Mouse (Mus musculus) forebrain, postnatal 0 days (tissue): ENCODE data around the gene Tra2b. TPM values are rescaled to one million over a fixed set of nuclear protein-coding genes. Genes with fewer than 3 reads are reported as not detected.
"Not testable (repeated sequence)": the region's sequence is repeated elsewhere in the genome, so short reads cannot be mapped to it uniquely, and the experiment has no call there.

Source experiments
- ATAC-seq: fragments of 200-750 bp; cut with Nextera tagmentation; 2 replicates; pipeline ENCODE4 v1.8.0; 2017; ENCODE audit warnings: mild to moderate bottlenecking, moderate library complexity
- DNase-seq: peaks from one replicate; pipeline ENCODE4 v3.0.0-alpha.2; 2015
- H3K27ac ChIP-seq: fragments of 300-500 bp; sonication (generic); 2 replicates; pipeline ENCODE4 v1.5.1; 2014; ENCODE audit warnings: low read depth, mild to moderate bottlenecking, antibody characterized with exemption, low read length, moderate library complexity, mixed read lengths
- H3K27me3 ChIP-seq: fragments of 300-500 bp; sonication (generic); 2 replicates; pipeline ENCODE4 v1.6.1; 2014; ENCODE audit warnings: mild to moderate bottlenecking, low read length, mixed read lengths; ENCODE audit not compliant: insufficient read depth
- H3K36me3 ChIP-seq: fragments of 300-500 bp; sonication (generic); 2 replicates; pipeline ENCODE4 v1.6.1; 2014; ENCODE audit warnings: mild to moderate bottlenecking, moderate library complexity; ENCODE audit not compliant: insufficient read depth
- H3K4me1 ChIP-seq: fragments of 300-500 bp; sonication (generic); 2 replicates; pipeline ENCODE4 v1.6.1; 2014; ENCODE audit warnings: antibody characterized with exemption; ENCODE audit not compliant: insufficient read depth
- H3K4me2 ChIP-seq: fragments of 300-500 bp; sonication (generic); 2 replicates; pipeline ENCODE4 v1.6.1; 2014; ENCODE audit warnings: low read depth, mild to moderate bottlenecking, moderate library complexity
- H3K4me3 ChIP-seq: fragments of 300-500 bp; sonication (generic); 2 replicates; pipeline ENCODE4 v1.5.1; 2014; ENCODE audit warnings: low read depth, low read length, mixed read lengths
- H3K9ac ChIP-seq: fragments of 300-500 bp; sonication (generic); 2 replicates; pipeline ENCODE4 v1.6.1; 2014; ENCODE audit warnings: mild to moderate bottlenecking
- H3K9me3 ChIP-seq: fragments of 300-500 bp; sonication (generic); 2 replicates; pipeline ENCODE4 v1.6.1; 2016; ENCODE audit warnings: low read length
- CTCF ChIP-seq: sonication (generic); IDR thresholded peaks from 2 replicates; pipeline ENCODE4 v1.5.1; 2016; ENCODE audit warnings: antibody characterized with exemption, control low read depth, low read depth
- WGBS: fragments of 180-500 bp; shearing (Covaris S2); extraction: QIAGEN DNeasy Blood & Tissue Kit; methylation state at CpG from one replicate; pipeline ENCODE4 v1.1.7; 2014; 5-methylcytosine and 5-hydroxymethylcytosine counted together
- polyA plus RNA-seq: library from polyadenylated mRNA; unstranded; fragments of >200 nt; fragmentation: Nextera tagmentation; extraction: Ambion mirVana; gene quantifications from 2 replicates; pipeline ENCODE4 v1.2.1, GENCODE M21; 2015
- total RNA-seq: library from RNA; depleted of rRNA; stranded (reverse); fragments of >200 nt; gene quantifications from 2 replicates; pipeline ENCODE4 v1.2.3, GENCODE M21; 2014

Tra2b gene
- total and polyA plus RNA-seq, 2 experiments from 2014 or later, result 216 to 248 TPM

DNA sequence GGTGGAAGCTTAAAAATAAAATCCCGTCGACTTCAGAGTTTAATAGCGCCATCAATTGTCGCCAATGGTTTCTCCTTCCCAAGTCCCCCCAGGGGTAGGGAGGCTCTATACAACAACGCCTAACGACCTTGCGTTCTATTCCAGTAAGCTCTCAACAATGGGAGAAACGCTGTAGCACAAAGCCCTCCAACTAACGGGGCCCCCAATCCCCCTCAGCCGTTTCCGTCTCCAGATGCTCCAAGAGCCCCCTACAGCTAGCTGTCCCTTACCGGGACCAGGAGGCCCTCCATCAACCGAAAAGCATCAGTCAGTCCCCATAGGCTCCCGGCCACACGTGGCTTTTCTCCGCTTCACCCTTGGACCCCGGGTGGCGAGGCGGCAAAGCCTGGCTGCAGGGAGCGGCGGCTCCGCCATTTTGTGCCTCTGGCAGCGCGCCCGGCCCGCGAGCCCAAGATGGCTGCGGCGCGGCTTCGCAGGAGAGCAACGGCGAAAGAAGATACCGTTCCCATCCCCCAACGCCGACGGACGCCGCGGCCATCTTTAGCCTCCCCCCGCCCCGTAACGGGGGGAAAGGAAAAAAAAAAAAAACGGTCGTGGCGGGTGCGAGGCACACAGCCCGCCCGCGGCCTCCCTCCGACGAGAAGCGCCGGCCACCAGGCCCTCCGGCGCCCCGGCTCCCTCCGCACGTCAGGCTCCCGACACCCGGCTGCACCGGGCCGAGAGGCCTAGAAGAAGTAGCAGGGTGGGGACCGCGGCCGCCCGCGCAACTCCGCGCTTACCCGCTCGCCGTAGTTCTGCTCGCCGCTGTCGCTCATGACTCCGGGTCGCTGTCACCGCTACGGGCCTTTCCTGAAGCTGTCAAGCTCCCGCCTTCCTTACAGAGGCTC lies 600 bp downstream of the Tra2b start:
- Histone ChIP-seq H3K4me2 (peak overlapping the region; percentile 69), H3K27me3 (no peaks in the 10 kb centered on the region), H3K36me3 (no peaks in the 10 kb centered on the region), H3K9ac (peak overlapping the region; percentile 93), H3K9me3 (no peaks in the 10 kb centered on the region), H3K4me1 (peaks cover 10% of the 10 kb centered on the region), H3K27ac (peak overlapping the region; percentile 97), H3K4me3 (peak overlapping the region; percentile 87)
- ATAC-seq (peak; percentile 63), DNase-seq (peak; percentile 93)
- TF ChIP-seq CTCF, result no peak
- under 1% methylated on average over 67 of the region's 81 CpGs for WGBS

DNA sequence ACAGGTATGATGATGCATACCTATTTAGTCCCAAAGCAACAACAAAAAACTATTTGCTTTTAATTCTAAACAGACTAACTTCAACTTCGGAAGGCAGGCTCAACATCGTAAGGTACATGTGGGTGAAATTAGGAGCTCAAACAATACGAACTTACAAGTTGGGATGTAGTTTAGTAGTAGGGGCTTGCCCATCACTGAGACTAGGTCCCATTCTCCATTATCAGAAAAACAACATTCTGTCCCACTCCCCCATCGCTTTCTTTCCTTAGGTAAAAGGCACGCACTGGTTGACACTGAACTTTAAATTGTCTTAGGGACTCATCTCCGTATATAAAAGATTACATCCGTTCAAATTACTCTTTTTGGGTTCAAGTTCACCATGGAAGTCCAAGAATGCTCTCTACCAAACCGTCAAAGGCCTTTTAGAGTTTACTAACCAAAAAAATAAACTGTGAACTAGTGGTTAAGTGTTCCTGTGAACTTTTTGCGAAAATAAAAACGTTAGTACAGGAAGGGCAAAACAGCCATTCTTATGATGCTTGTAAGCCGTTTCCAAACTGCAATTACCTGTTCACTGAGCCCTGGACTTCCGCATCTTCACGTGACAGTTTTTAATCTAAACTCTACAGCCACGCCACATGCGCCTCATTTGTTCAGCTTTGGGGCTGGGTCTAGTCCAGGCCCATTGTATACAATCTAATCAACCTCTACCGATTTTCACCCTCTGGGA lies 1.4 kb downstream of the Tra2b start:
- DNase-seq, result no peak
- ATAC-seq, result no peak

DNA sequence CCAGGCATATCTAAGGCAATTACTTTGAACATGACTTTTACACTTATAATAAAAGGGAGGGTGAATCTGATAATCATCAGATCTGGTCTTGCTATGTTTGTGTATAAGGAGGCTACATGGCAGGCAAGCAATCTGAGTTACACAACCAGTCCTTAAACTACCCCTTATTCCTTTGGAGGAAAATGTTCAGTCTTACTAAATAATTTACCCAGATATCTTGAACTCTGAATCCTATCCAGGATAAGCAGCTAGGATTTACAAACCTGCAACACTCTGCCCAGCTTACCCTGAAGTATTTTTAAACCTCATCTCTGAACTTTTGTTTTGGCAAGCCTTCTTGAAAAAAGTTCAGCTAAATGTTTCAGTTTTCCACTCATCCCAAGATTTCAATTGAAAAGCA lies 2.7 kb downstream of the Tra2b start:
- no peak for ATAC-seq
- Histone ChIP-seq H3K4me1 (peaks cover 10% of the 10 kb centered on the region), H3K9ac (no peak overlapping the region), H3K36me3 (no peaks in the 10 kb centered on the region), H3K9me3 (no peaks in the 10 kb centered on the region), H3K27me3 (no peaks in the 10 kb centered on the region), H3K4me3 (peak overlapping the region; percentile 87), H3K4me2 (peak overlapping the region; percentile 69), H3K27ac (no peak overlapping the region)
- TF ChIP-seq CTCF, result no peak
- DNase-seq, result no peak

More for the DNA sequence above, 1.4 kb downstream of the Tra2b start:
- H3K36me3 ChIP-seq, result no peaks in the 10 kb centered on the region
- WGBS, result under 1% methylated on average over 16 of the region's 16 CpGs
- TF ChIP-seq CTCF, result no peak
- peak overlapping the region; percentile 93 for H3K9ac ChIP-seq
- peak overlapping the region; percentile 97 for H3K27ac ChIP-seq
- H3K4me2 ChIP-seq, result peak overlapping the region; percentile 69
- H3K9me3 ChIP-seq, result no peaks in the 10 kb centered on the region
- peak overlapping the region; percentile 87 for H3K4me3 ChIP-seq
- H3K27me3 ChIP-seq, result no peaks in the 10 kb centered on the region
- peaks cover 10% of the 10 kb centered on the region for H3K4me1 ChIP-seq

DNA sequence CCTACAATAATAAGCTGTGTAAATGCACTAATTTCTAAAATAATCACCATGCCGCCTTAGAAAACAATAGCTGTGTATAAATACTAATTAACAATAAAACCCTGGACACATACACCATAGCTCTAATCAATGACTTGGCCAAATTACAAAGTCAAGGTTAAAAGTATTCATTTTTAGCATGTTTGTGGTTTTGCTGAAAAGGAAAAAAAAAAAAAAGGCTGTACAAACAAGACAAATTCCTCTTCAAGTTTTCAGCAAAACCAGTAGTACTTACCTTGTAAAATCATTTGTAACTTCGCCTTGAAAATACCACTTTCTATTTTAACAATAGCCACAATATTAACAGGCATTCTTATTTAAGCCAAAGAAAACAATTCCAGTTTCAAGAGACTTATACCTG lies 4.2 kb downstream of the Tra2b start:
- H3K36me3 ChIP-seq, result no peaks in the 10 kb centered on the region
- H3K9me3 ChIP-seq, result no peaks in the 10 kb centered on the region
- no peaks in the 10 kb centered on the region for H3K27me3 ChIP-seq
- no peak for ATAC-seq
- H3K9ac ChIP-seq, result no peak overlapping the region
- peaks cover 16% of the 10 kb centered on the region for H3K4me1 ChIP-seq
- no peak overlapping the region for H3K4me2 ChIP-seq
- no peak overlapping the region for H3K4me3 ChIP-seq
- 73% methylated on average over 2 of the region's 2 CpGs for WGBS
- DNase-seq, result no peak
- H3K27ac ChIP-seq, result no peak overlapping the region
- TF ChIP-seq CTCF, result no peak

DNA sequence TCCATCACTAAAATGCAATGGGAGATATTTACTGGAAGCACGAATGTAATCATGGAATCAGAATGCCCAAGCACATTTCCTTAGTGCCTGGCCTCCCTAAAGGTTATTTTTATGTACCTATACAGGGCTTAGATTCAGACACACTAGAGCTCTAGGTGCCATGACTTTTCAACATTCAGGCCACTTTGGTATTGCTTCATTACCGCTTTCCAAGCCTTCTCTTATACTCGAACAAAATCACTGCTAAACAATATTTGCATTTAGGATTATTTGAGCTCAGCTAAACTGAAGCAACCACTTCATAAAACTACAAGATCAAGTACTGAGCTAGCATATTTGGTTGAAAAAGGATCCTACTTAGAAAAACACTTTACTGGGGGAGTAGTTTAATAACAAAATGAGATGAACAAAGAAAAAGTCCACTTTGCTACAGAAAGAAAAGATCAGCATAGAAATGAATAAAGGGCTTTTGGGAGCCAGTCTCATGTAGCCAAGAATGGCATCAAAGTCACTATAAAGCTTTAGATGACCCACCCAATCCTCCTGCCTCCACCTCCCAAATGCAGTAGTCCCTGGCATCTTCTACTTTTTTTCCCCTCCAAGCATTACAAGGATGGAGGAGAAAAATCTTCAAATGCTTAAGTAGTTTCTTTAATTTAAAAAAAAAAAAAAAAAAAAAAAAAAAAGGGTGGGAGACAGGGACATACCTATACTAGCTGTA lies 5.2 kb downstream of the Tra2b start:
- no peak overlapping the region for H3K27ac ChIP-seq
- no peak overlapping the region for H3K4me3 ChIP-seq
- TF ChIP-seq CTCF, result no peak
- H3K9ac ChIP-seq, result no peak overlapping the region
- H3K36me3 ChIP-seq, result no peaks in the 10 kb centered on the region
- H3K27me3 ChIP-seq, result no peaks in the 10 kb centered on the region
- 43% methylated on average over 3 of the region's 3 CpGs for WGBS
- no peak overlapping the region for H3K4me2 ChIP-seq
- H3K4me1 ChIP-seq, result peaks cover 16% of the 10 kb centered on the region
- no peaks in the 10 kb centered on the region for H3K9me3 ChIP-seq
- DNase-seq, result no peak
- ATAC-seq, result no peak

DNA sequence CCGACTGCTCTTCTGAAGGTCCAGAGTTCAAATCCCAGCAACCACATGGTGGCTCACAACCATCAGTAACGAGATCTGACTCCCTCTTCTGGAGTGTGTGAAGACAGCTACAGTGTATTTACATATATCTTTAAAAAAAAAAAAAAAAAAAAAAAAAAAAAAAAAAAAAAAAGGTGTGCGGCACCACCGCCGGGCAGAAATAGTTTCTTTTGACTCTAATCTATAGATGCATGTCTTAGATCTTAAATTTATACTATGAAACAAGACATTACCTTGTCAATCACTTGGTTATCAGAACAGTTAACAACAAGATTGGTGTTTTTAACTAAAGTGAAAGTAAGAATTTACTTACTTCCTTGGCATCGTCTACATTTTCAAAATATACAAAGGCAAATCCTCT lies 13.6 kb downstream of the Tra2b start:
- ATAC-seq, H3K9me3 ChIP-seq, H3K4me3 ChIP-seq, H3K27ac ChIP-seq, H3K4me1 ChIP-seq, H3K27me3 ChIP-seq, DNase-seq, H3K4me2 ChIP-seq, H3K9ac ChIP-seq: not testable (repeated sequence)
- H3K36me3 ChIP-seq, result peaks cover 44% of the 10 kb centered on the region
- WGBS, result 86% methylated on average over 6 of the region's 6 CpGs
